Mouse (Mus musculus) CH12.LX (cell line): ENCODE results near the gene Plekha7. TPM values are rescaled to one million over a fixed set of nuclear protein-coding genes. Genes with fewer than 3 reads are reported as not detected.

Experiments used
- DNase-seq: peaks from one replicate; pipeline ENCODE4 v3.0.0-alpha.2; 2013; ENCODE audit errors: extremely low read depth
- H3K27ac ChIP-seq: 2 replicates; pipeline ENCODE4 v1.5.1; 2012; ENCODE audit warnings: low read depth, mild to moderate bottlenecking, control low read depth, moderate library complexity; ENCODE audit not compliant: insufficient read depth
- H3K27me3 ChIP-seq: replicated peaks from 2 replicates; pipeline ENCODE3; 2012; ENCODE audit warnings: inconsistent platforms
- H3K36me3 ChIP-seq, 2 experiments: replicated peaks in 1 of 2; 2 replicates each; pipeline versions ENCODE3 to v1.6.1; 2012; ENCODE audit warnings: inconsistent platforms in 1 of 2, low read length in 1 of 2, mild to moderate bottlenecking in 1 of 2, mixed read lengths in 1 of 2, moderate library complexity in 1 of 2; ENCODE audit not compliant: control insufficient read depth in 1 of 2, insufficient read depth in 1 of 2
- H3K4me1 ChIP-seq, 2 experiments: 2 replicates each; pipeline ENCODE4 v1.6.1; 2012; ENCODE audit warnings: inconsistent platforms in 1 of 2, moderate library complexity in 1 of 2; ENCODE audit not compliant: insufficient read depth in 2 of 2, control insufficient read depth in 1 of 2
- H3K4me2 ChIP-seq: 2 replicates; pipeline ENCODE4 v1.6.1; 2012; ENCODE audit warnings: low read depth, mild to moderate bottlenecking, control low read depth; ENCODE audit not compliant: poor library complexity, insufficient read depth, severe bottlenecking
- H3K4me3 ChIP-seq, 3 experiments: fragments of 150-350 bp in 1 of 3; sonication (generic) in 1 of 3; replicated peaks in 1 of 3; 2 replicates each; pipeline versions ENCODE3 to v1.5.1; 2011 to 2012; ENCODE audit warnings: low read depth in 2 of 3, low read length in 2 of 3, mild to moderate bottlenecking in 2 of 3, moderate library complexity in 2 of 3, control low read depth in 1 of 3, improper control_type of control experiment in 1 of 3, inconsistent platforms in 1 of 3, mixed read lengths in 1 of 3; ENCODE audit not compliant: poor library complexity in 1 of 3
- H3K79me2 ChIP-seq: replicated peaks from 2 replicates; pipeline ENCODE4 v1.6.1; 2012; ENCODE audit warnings: mild to moderate bottlenecking, moderate library complexity; ENCODE audit not compliant: control insufficient read depth, poor library complexity, insufficient read depth, severe bottlenecking; ENCODE audit errors: extremely low read depth
- H3K9ac ChIP-seq: 2 replicates; pipeline ENCODE4 v1.6.1; 2012; ENCODE audit warnings: low read depth, mild to moderate bottlenecking, control low read depth, moderate library complexity; ENCODE audit not compliant: insufficient read depth
- H3K9me3 ChIP-seq: replicated peaks from 2 replicates; pipeline ENCODE3; 2012; ENCODE audit warnings: low read length, inconsistent platforms, mixed read lengths
- BHLHE40 ChIP-seq: IDR thresholded peaks from 2 replicates; pipeline ENCODE4 v1.6.1; 2011; ENCODE audit warnings: mild to moderate bottlenecking, low read depth, low read length, improper control_type of control experiment
- CHD1 ChIP-seq: IDR thresholded peaks from 2 replicates; pipeline ENCODE4 v1.6.1; 2012; ENCODE audit warnings: low read depth, low read length, improper control_type of control experiment, inconsistent platforms
- CHD2 ChIP-seq: IDR thresholded peaks from 2 replicates; pipeline ENCODE4 v1.6.1; 2011; ENCODE audit warnings: low read length, improper control_type of control experiment
- CTCF ChIP-seq, 2 experiments: IDR thresholded peaks in 1 of 2; conservative IDR thresholded peaks in 1 of 2; 2 replicates each; pipeline ENCODE4 v1.5.1; 2011 to 2012; ENCODE audit warnings: low read depth in 2 of 2, low read length in 2 of 2, improper control_type of control experiment in 1 of 2, inconsistent platforms in 1 of 2, mild to moderate bottlenecking in 1 of 2, moderate library complexity in 1 of 2
- E2F4 ChIP-seq: IDR thresholded peaks from 2 replicates; pipeline ENCODE4 v1.6.1; 2011; ENCODE audit warnings: low read depth, low read length, improper control_type of control experiment; ENCODE audit not compliant: insufficient replicate concordance
- ELF1 ChIP-seq: IDR thresholded peaks from 2 replicates; pipeline ENCODE4 v1.6.1; 2014; ENCODE audit warnings: low read depth, mild to moderate bottlenecking, inconsistent platforms, low read length, improper control_type of control experiment
- EP300 ChIP-seq: IDR thresholded peaks from 2 replicates; pipeline ENCODE4 v1.6.1; 2011; ENCODE audit warnings: low read length, improper control_type of control experiment
- ETS1 ChIP-seq: conservative IDR thresholded peaks from 2 replicates; pipeline ENCODE4 v1.6.1; 2012; ENCODE audit warnings: low read depth, mild to moderate bottlenecking, inconsistent platforms, low read length, improper control_type of control experiment, moderate library complexity
- GABPA ChIP-seq: IDR thresholded peaks from 2 replicates; pipeline ENCODE4 v1.6.1; 2012; ENCODE audit warnings: low read depth, low read length, improper control_type of control experiment, inconsistent platforms; ENCODE audit not compliant: insufficient replicate concordance
- JUN ChIP-seq: IDR thresholded peaks from 2 replicates; pipeline ENCODE4 v1.6.1; 2011; ENCODE audit warnings: low read depth, mild to moderate bottlenecking, low read length, improper control_type of control experiment, moderate library complexity; ENCODE audit not compliant: insufficient read depth
- JUND ChIP-seq: conservative IDR thresholded peaks from 2 replicates; pipeline ENCODE4 v1.6.1; 2011; ENCODE audit warnings: low read depth, low read length, improper control_type of control experiment
- MAFK ChIP-seq: IDR thresholded peaks from 2 replicates; pipeline ENCODE4 v1.6.1; 2011; ENCODE audit warnings: low read length, improper control_type of control experiment; ENCODE audit not compliant: insufficient replicate concordance
- MAX ChIP-seq: IDR thresholded peaks from 2 replicates; pipeline ENCODE4 v1.6.1; 2011; ENCODE audit warnings: low read length, improper control_type of control experiment
- MXI1 ChIP-seq: IDR thresholded peaks from 2 replicates; pipeline ENCODE4 v1.6.1; 2011; ENCODE audit warnings: mild to moderate bottlenecking, low read depth, low read length, improper control_type of control experiment
- MYC ChIP-seq: IDR thresholded peaks from 2 replicates; pipeline ENCODE4 v1.6.1; 2011; ENCODE audit warnings: low read depth, mild to moderate bottlenecking, improper control_type of control experiment, low read length
- NELFE ChIP-seq: IDR thresholded peaks from 2 replicates; pipeline ENCODE4 v1.6.1; 2011; ENCODE audit warnings: low read depth, low read length, improper control_type of control experiment
- NRF1 ChIP-seq: IDR thresholded peaks from 2 replicates; pipeline ENCODE4 v1.6.1; 2014; ENCODE audit warnings: low read depth, mild to moderate bottlenecking, inconsistent platforms, low read length, improper control_type of control experiment, moderate library complexity
- POLR2A ChIP-seq: IDR thresholded peaks from 2 replicates; pipeline ENCODE4 v1.6.1; 2011; ENCODE audit warnings: low read depth, mild to moderate bottlenecking, improper control_type of control experiment, low read length
- POLR2AphosphoS2 ChIP-seq: IDR thresholded peaks from 2 replicates; pipeline ENCODE4 v1.6.1; 2011; ENCODE audit warnings: low read depth, low read length, improper control_type of control experiment
- RAD21 ChIP-seq: IDR thresholded peaks from 2 replicates; pipeline ENCODE4 v1.6.1; 2011; ENCODE audit warnings: low read depth, mild to moderate bottlenecking, low read length, improper control_type of control experiment, moderate library complexity
- RCOR1 ChIP-seq: conservative IDR thresholded peaks from 2 replicates; pipeline ENCODE4 v1.6.1; 2012; ENCODE audit warnings: low read depth, mild to moderate bottlenecking, inconsistent platforms, low read length, improper control_type of control experiment
- TBP ChIP-seq: conservative IDR thresholded peaks from 2 replicates; pipeline ENCODE4 v1.6.1; 2011; ENCODE audit warnings: low read depth, low read length, improper control_type of control experiment
- TCF12 ChIP-seq: IDR thresholded peaks from 2 replicates; pipeline ENCODE4 v1.6.1; 2014; ENCODE audit warnings: low read depth, mild to moderate bottlenecking, inconsistent platforms, low read length, improper control_type of control experiment
- UBTF ChIP-seq: IDR thresholded peaks from 2 replicates; pipeline ENCODE4 v1.6.1; 2012; ENCODE audit warnings: low read depth, mild to moderate bottlenecking, inconsistent platforms, low read length, improper control_type of control experiment, moderate library complexity
- USF1 ChIP-seq: IDR thresholded peaks from 2 replicates; pipeline ENCODE4 v1.6.1; 2014; ENCODE audit warnings: low read depth, mild to moderate bottlenecking, inconsistent platforms, low read length, improper control_type of control experiment
- ZKSCAN1 ChIP-seq: IDR thresholded peaks from 2 replicates; pipeline ENCODE4 v1.6.1; 2012; ENCODE audit warnings: low read depth, inconsistent platforms, low read length, improper control_type of control experiment, borderline replicate concordance
- ZMIZ1 ChIP-seq: IDR thresholded peaks from 2 replicates; pipeline ENCODE4 v1.6.1; 2012; ENCODE audit warnings: low read depth, mild to moderate bottlenecking, inconsistent platforms, low read length, improper control_type of control experiment
- dilution Hi-C: fragments of 300-500 bp; cut with MboI; formaldehyde crosslinking; loops from 2 replicates; pipeline ENCODE4 v1.14.3; 2020; ENCODE audit warnings: low sequenced_read_pairs; ENCODE audit not compliant: extremely low pct_unique_long_range_greater_than_20kb, extremely low pct_ligation_motif_present
- in situ Hi-C: fragments of 300-500 bp; cut with MboI; formaldehyde crosslinking; loops from 3 replicates; pipeline ENCODE4 v1.14.3; 2019; ENCODE audit warnings: low sequenced_read_pairs, low pct_ligation_motif_present, low pct_unique_long_range_greater_than_20kb, mixed read lengths
- polyA plus RNA-seq: library from polyadenylated mRNA; unstranded; fragments of >175 nt; gene quantifications from 2 replicates; pipeline ENCODE4 v1.2.1, GENCODE M21; 2012; ENCODE audit warnings: low read depth; ENCODE audit not compliant: insufficient read length
- total RNA-seq, 2 experiments: library from RNA; depleted of rRNA; stranded (reverse); fragments of 300-350 nt in 1 of 2; fragments of >200 nt in 1 of 2; gene quantifications; 2 replicates each; pipeline ENCODE4 v1.2.3; 2012 to 2014

Gene Plekha7
- total and polyA plus RNA-seq, 3 experiments, result 0.59 to 1.5 (median 1.0) TPM

DNA sequence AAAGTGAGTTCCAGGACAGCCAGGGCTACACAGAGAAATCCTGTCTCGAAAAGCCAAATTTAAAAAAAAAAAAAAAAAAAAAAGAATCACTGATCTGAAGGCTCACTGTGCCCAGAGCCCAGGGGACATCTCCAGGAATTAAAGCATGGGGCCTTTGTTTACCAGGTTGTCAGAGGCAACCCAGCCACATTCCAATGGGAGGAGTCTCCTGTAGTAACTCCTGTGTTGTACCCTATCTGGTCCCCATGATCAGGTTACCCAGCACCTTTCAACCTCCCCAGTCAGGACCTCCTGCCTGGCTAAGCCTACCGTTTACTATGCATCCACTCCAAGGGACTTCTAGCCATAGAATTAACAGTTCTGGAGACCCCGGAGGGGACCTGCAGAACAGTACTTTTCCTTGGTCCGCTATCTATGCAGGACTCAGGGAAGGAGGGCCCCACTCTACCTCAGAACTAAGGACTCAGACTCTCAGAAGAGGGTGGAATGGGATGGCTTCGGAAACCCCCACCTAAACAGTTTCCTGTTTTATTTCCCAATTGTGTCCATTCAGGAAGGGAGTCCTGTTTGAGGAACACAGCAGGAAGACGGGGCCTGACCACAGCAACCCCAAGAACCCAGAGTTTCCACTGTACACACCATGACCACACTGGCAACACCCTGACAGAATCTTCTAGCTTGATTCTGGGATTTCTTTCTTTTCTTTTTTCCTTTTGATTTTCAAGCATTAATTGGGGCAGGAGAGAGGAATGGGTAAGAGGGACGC lies 101.2 kb downstream of the Plekha7 start:
- no peak overlapping the region for H3K4me3 ChIP-seq
- peaks cover 8% of the 10 kb centered on the region for H3K27me3 ChIP-seq
- dilution Hi-C loops, result no loop called here
- no peak for DNase-seq
- no peak overlapping the region for H3K9ac ChIP-seq
- in situ Hi-C loops, result no loop called here
- no peak overlapping the region for H3K27ac ChIP-seq
- H3K4me2 ChIP-seq, result no peak overlapping the region
- H3K79me2 ChIP-seq, result no peaks in the 10 kb centered on the region
- no peak for TF ChIP-seq MAX
- no peak for TF ChIP-seq ELF1
- TF ChIP-seq NRF1, result no peak
- no peak for TF ChIP-seq GABPA
- TF ChIP-seq ZMIZ1, result no peak
- no peak for TF ChIP-seq POLR2AphosphoS2
- no peak for TF ChIP-seq JUND
- no peak for TF ChIP-seq TCF12
- TF ChIP-seq MYC, result no peak
- no peak for TF ChIP-seq ZKSCAN1
- TF ChIP-seq BHLHE40, result no peak
- no peak for TF ChIP-seq CTCF (conservative IDR thresholded peaks at IDR 0.05 in 1 of 2, IDR thresholded peaks at IDR 0.05 in 1 of 2; ENCODE audit: low read depth in 2 of 2, low read length in 2 of 2)
- no peak for TF ChIP-seq ETS1
- no peak for TF ChIP-seq UBTF
- TF ChIP-seq CHD1, result no peak
- no peak for TF ChIP-seq JUN
- TF ChIP-seq E2F4, result no peak
- TF ChIP-seq CHD2, result no peak
- TF ChIP-seq EP300, result no peak
- TF ChIP-seq TBP, result no peak
- no peaks in the 10 kb centered on the region for H3K36me3 ChIP-seq
- peaks cover 0 to 13% of the 10 kb centered on the region in 2 experiments; a peak in 2 of 4 replicates for H3K4me1 ChIP-seq
- no peaks in the 10 kb centered on the region for H3K9me3 ChIP-seq

DNA sequence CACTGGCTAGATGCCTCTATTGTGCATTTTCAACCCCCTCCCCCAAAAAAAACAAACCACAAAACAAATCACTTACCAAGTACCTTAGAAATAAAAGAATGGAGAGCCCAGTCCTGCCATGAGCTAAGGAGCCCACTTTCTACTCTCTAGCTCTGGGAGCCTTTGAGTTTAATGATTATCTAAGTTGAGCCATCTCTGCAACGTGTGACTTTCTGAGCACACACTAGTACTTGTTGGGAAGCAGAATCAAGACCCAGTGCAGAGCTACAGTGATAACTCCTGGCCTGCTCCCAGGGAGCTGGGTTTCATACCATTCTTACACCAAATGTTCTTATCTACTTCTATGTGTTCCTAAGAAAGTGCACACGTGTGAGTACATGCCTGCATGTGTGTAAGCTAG lies 102.7 kb downstream of the Plekha7 start:
- no peak for DNase-seq
- no peaks in the 10 kb centered on the region for H3K9me3 ChIP-seq
- no peaks in the 10 kb centered on the region for H3K36me3 ChIP-seq
- in situ Hi-C loops, result no loop called here
- H3K4me3 ChIP-seq, result no peak overlapping the region
- peaks cover 6% of the 10 kb centered on the region for H3K27me3 ChIP-seq
- no peaks in the 10 kb centered on the region for H3K79me2 ChIP-seq
- H3K9ac ChIP-seq, result no peak overlapping the region
- no peak for TF ChIP-seq USF1
- TF ChIP-seq MXI1, result no peak
- TF ChIP-seq CTCF (conservative IDR thresholded peaks at IDR 0.05 in 1 of 2, IDR thresholded peaks at IDR 0.05 in 1 of 2; ENCODE audit: low read depth in 2 of 2, low read length in 2 of 2), result no peak
- no peak for TF ChIP-seq RAD21
- TF ChIP-seq MYC, result no peak
- no peak for TF ChIP-seq CHD1
- TF ChIP-seq MAFK, result no peak
- no peak for TF ChIP-seq POLR2A
- TF ChIP-seq EP300, result no peak
- TF ChIP-seq RCOR1, result no peak
- no peak for TF ChIP-seq MAX
- no peak for TF ChIP-seq TBP
- TF ChIP-seq NELFE, result no peak
- no peak overlapping the region for H3K4me2 ChIP-seq
- H3K27ac ChIP-seq, result no peak overlapping the region
- dilution Hi-C loops, result no loop called here
- H3K4me1 ChIP-seq, result peaks cover 3 to 20% of the 10 kb centered on the region in 2 experiments; a peak in 3 of 4 replicates
